Mouse (Mus musculus) cortical plate, adult 2 months (tissue): ENCODE results near the gene Etv1.

Experiments
- CTCF ChIP-seq: fragments of 200-500 bp; IDR thresholded peaks from 2 replicates; pipeline ENCODE4 v1.5.1; 2011; ENCODE audit warnings: mild to moderate bottlenecking, control low read depth, low read length; ENCODE audit not compliant: insufficient read depth; ENCODE audit errors: extremely low read depth
- POLR2A ChIP-seq: fragments of 200-500 bp; IDR thresholded peaks from 2 replicates; pipeline ENCODE4 v1.6.1; 2011; ENCODE audit warnings: mild to moderate bottlenecking, low read length, control low read depth; ENCODE audit not compliant: insufficient read depth; ENCODE audit errors: extremely low read depth

DNA sequence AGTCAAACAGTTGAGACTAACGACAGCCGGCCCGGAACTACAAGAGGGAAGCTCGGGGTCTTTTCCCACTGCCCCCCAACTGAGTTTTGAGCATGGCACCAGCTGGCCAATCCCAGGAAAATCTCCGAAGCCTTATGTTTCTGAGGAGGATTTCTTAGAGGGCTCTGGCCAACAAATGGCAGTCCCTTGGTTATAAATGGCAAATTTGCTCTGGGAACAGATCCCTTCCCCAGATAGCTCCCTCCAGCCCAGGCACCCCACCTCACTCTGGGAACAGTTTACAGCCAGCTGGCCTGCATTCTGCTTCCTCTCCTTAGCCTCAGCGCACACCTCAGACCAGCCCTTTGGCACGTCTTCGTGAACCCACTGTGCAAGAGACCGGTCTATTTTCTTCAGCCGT lies 53.8 kb downstream of the Etv1 start:
- TF ChIP-seq CTCF (no peak), POLR2A (no peak)
